Mouse (Mus musculus) neural tube, embryonic 10.5 days (tissue): Measurements from ENCODE around the gene Tekt2.

Experiments used
- DNase-seq: peaks from one replicate; pipeline ENCODE4 v3.0.0-alpha.2; 2017; ENCODE audit warnings: low spot score; ENCODE audit errors: extremely low spot score

Gene Tekt2

DNA sequence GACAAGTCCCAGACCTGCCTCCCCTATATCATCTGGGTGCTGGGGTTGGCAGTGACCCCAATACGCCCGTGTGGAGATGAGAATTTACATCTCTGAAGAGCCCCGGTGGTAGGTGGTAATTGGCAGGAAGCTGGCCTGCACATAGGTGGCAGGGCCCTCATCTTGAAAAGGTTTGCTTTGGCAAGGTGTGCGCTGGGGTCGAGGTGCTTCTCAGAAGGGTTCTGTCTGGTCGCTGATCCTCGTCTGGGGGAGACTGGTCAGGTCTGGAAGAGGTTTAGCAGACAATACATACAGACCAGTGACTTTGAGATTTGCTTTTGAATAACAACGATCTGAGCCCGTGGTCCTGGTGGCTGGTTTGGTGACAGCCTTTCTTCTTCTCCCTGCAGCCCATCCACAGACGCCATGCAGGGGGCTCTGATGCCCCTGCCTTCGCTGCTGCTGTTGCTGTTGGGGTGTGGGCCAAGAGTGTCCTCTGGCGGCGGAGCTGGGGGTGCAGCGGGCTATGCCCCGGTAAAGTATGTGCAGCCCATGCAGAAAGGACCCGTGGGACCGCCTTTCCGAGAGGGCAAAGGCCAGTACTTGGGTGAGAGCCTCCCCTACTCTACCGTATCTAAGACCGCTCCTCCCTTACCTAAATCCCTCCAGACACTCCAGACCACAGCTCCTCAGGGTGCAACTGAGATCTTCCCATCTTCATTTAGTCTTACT, 16.1 kb downstream of the Tekt2 start:
- no peak for DNase-seq

DNA sequence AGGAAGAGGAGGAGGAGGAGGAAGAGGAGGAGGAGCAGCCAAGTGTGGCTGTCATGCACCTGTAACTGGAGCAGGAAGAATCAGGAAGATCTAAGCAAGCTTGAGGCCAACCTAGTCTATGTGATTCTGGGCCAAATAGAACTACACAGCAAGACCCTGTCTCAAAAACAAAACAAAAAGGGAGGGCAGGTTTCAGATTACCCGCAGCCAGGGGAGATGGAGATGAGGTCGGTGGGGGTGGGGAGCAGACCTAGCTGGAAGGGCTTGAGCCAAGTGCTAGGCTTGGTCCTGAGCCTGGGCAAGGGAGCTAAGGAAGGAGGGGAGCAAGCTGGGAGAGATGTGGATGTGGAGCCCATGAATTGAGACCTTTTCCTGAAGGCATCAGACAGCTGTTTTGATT, 18.7 kb downstream of the Tekt2 start:
- DNase-seq, result no peak

DNA sequence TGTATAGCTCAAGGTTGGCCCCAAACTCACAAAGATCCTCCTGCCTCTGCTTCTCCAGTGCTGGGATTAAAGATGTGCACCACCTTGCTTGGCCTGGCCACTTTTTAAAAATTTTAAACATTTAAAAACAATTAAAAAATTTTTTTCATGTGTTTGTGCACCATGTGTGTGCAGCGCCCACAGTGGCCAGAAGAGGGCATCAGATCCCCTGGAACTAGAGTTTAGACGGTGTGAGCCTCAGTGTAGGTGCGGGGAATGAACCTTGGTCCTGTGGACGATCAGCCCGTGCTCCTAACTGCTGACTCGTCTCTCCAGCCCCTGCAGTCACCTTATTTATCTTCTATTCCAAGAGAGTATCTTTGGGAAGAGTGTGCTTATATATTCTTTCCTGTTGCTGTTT, 19.4 kb downstream of the Tekt2 start:
- no peak for DNase-seq

DNA sequence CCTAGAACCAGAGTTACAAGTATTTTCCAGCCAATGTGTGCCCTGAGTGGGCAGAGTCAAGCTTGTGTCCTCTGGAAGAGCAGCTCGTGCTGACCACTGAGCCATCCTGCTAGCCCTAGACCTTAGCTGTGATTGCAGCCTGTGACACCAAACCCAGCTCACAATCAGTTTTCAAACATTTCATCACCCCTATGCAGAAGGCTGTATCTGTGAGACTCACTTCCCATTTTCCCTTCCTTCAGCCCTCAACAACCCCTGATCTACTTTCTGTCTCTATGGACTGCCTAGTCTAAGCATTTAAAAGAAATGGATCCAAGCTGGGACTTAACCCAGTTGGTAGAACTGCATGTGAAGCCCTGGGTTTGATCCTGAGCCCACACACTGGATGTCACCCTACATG, 20.1 kb downstream of the Tekt2 start:
- DNase-seq, result no peak

DNA sequence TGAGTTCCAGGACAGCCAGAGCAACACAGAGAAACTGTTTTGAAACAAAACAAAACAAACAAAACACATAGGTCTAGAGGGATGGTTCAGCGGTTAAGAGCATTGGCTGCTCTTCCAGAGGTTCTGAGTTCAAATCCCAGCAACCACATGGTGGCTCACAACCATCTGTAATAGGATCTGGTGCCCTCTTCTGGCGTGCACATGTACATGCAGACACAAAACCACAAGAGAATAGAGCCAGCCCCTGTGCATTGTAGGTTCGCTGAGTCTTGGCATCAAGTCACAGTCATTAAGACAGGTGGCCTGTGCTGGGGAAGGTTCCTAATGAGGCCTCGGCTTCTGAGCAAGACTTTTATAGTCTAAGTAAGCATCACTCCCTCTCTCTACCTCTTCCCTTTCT, 21.6 kb downstream of the Tekt2 start:
- DNase-seq, result no peak

DNA sequence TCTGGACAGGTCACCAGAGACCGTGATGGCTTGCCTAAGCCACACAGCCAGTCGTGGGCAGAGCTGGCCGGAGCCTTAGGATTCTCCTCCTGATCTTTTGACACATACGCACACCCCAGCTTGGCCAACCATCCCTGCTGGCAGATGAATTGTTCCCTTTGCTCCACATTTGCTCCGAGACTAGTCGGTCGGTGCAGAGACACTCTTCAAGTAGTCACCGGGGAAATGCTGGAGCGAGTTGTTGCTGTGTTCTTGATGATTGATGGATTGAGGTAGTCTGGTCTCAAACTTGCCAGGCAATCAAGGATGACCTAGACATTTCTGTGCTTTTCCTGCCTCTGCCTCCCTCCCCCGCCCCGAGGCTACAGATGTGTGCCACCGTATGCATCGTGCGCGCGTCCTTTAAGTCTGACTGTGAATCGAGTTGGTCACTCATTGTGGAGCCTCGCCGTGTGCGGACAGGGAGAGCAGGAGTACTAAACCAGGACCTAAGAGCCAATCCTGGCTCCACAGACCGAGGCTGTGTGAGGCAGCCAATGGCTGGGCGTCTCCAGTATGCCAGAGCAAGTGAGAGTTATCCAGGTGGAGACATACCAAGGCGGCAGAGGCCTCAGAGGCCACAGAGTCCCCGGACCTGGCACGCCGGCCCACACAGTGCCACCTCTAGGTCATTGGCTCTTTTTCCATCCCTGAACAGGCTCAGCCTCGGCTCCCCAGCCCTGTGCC, 23.7 kb downstream of the Tekt2 start:
- DNase-seq, result peak; percentile 41

DNA sequence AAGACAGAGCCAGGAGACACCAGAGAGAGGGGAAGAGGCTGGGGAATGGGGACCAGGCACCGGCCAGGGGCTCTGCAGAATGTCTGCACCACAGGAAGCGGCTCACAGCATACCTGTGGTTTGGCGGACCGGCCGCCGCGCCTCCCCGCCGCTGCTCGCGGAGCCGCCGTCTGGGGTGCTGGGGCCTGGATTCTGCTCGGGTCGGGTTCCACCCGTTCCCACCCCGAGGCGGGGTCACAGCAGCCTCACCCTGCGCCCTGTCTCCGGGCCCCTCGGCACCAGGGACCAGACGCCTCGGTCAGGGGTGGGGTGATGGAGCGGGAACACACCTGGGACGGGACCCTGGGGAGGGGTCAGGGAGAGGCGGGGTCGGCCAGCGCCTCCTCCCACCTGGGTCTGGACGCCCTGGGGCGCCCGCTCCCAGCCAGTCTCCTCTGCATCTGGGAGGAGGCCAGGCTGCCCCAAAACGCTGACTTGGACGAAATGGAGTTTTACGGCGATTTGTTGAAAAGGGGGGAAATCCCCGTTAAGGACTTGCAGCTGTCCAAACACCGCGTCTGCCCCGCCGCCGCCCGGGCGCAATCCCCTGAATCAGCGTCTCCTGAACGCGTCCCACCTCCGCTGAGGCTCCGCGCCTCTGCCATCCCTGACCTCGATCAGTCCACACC, 24.4 kb downstream of the Tekt2 start:
- peak; percentile 54 for DNase-seq

DNA sequence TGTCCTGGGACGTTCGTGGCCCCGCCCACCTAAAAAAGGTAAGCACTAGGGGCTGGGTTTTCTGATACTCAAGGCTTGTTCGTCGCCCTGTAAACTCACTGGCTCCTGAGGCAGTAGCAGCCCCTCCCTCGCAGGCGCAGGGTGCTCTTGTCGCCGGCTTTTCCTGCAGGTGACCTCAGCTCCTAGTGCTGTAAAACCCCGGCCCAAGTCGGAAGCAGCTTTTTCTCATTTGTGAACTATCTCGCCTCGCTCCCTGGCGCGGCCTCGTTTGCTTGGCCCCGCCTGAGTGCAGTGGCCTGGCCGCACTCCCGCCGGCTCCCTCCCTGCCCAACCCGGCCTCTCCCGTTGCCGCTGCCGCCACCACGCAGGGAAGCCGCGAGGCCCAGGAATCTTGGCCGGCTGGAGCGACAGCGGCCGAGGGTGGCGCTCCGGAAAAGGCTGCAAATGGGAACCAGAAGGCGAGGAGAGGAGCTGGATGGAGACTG, 28.8 kb downstream of the Tekt2 start:
- peak; percentile 69 for DNase-seq

DNA sequence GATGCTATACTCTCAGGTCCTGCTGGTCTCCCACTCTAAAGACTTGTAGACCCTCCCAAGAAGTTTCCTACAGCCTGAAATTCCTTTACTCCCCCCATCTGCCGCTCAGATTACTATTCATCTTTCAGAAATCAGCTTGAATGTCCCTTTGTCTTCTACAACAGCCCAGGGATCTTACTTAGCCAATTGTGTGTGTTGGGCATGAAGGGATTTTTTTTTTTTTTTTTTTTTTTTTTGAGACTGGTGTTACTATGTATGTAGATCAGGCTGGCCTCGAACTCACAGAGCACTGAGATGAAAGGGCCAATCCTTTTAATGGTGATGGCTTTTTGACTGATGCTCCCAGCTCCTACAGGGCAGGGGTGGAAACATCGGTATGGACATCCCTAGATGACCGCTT, 29.6 kb downstream of the Tekt2 start:
- no peak for DNase-seq

DNA sequence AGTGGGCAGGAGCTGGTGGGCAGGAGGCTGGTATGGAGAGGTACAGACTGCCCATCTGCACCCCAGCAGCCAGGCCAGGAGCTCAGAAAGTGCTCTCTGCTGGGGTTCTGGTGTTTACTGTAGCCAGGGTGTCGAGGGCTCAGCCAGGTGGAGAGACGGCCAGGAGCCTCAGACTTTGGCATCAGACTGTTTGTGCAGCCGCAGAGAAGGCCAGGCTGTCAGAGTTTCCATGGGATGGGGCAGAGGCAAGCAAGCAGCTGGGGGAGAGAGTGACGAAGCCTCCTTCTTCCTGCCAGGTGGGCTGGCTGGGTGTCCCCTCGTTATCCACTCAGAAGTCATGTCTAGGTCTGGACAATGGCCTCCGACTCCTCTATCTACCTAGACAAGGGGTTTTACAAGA, 30.3 kb downstream of the Tekt2 start:
- DNase-seq, result no peak

DNA sequence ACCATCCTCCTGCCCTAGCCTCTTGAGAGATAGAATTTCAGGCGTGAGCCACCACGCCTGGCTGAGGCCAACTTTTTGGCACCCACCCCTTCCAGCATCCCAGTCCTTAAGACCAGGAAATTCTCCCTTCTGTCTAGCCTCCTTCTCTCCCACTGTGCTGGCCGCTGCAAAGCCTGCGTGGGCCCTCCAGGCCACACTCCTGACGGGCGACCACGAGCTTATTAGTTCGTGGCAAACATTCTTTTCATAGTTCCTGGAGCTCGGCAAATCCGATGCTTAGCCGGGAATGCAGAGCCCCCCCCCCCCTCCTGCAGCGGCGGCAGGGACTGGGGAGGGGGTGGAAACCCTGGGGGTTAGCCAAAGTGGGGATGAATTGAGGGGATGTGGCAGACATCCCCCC, 34.3 kb downstream of the Tekt2 start:
- no peak for DNase-seq

DNA sequence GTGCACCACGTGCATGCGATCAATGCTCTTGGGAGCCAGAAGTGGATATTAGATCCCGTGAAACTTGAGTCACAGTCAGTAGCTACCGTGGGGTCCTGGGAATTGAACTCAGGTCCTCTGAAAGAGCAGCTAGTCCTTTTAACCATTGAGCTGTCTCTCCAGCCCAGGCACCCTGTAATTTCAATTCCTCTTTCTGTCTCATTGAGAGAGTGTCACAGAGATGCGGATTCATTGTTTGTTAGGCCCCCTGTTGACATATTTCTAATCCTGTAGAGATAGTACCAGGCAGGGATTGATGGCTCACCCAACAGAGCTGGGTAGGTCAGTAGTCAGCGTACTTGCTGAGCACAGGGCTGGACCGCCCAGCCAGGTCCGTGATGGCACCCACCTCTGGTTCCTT, 35.2 kb downstream of the Tekt2 start:
- DNase-seq, result no peak

DNA sequence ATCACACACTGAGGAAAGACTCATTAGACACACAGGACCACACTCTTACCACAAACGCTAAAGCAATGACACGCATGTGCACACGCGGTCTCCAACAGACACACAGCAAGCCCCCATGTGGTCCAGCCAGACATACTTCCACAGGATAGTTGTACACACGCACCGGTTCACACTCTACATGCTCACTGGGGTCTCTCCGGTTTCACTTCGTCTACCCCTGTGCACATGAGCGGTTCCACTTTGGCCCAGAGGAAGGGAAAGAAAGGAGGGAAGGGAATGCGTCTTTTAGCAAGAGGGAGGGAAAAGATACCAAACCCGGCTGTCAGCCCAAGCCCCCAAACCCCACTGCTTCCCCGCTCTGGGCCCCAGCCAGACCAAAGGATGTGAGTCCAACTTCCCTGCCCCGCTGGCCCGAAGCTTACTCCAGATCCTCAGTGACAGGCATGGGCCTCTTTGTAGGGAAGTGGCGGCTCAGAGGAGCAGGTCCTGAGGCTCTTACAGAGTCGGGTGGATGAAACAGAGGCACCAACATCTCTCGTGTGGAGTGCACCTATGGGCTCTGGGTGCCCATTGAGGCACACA, 37.3 kb downstream of the Tekt2 start:
- DNase-seq, result no peak

DNA sequence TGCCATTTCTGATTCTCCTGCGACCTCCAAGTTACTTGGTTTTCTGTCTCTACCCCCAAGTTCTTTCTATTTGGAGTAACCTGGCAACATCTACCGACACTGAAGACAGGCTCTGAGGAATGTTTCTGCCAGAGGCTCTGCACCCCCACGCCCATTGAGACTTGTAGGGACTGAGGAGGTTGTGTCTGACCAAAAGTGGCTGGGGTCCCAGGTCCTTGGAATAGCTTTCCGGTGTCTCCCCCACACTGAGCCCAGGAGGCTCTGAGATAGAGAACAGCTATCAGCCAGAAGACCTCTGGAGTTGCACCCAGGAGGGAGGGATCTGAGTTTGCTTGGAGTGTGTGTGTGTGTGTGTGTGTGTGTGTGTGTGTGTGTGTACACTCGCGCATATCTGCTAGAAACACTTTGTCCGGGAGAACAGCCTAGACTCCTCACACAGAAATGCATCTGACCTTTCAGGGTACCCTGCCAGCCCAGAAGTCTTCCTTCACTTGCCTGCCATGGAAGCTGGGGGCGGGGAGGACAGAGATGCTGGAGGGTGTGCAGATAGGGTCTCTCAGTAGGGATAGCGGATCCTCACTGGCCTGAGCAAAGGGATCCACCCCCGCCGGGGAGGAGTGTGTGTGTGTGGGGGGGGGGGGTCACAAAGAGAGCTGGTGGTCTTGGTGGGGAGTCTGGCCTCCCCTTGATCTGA, 38.0 kb downstream of the Tekt2 start:
- no peak for DNase-seq

DNA sequence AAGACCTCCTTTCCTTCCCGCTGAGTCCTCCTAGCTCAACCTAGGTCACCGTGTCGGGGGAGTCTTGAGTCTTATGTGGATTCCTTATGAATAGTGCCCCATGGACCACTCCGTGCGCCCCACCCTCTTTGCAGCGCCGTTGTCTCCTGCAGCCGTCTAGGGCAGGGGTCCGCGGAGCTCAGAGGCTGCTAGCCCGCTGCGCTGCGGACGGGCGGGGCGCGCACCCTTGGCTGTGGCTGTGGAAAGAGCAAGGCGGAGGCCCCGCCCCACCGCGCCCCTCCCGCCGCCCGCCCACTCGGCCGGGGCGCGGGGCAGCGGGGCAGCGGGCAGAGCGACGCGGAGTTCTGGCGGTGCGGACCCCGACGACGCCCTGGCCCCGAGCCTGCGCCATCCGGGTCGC, 39.0 kb downstream of the Tekt2 start, which contains the start of gene Col8a2:
Gene Col8a2 (plus strand): TSS at position 302 of the 400 bp plus-strand sequence.
- DNase-seq, result peak; percentile 45

DNA sequence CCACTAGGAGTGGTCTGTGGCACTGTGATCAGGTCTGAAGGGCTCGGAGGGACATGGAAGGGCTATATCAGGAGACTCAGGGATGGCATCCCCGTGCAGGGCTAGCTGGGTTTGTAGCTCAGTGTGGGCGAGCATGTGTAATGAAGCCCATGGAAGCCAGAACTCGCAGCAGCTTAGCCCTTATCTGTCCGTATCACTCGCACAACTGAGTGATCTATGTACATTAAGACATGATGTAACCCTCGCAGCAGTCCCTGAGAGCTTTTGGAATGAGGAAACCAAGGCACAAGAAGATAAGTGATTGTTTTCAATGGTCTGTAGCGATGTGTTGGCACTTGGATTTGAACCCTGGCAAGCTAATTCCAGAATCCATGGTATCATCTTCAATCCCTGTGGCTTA, 41.9 kb downstream of the Tekt2 start:
- DNase-seq, result no peak

DNA sequence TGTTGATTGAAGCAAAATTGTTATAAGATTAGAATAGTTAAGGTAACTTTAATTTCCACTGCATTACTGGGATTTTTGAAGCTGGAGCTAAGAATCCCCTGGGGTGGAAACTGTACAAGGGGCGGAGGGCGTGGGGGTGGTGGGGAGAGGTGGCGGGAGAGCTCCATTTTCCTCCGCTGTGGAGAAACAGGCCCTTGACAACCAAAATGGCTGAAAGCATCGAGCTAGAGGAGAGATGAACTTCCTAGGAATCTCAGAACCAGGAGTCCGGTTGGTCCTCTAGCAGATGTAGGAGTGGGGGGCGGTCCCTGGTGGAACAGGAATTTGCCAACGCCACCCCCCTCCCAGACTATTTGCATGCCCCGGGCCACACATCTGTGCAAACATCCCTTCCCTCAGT, 43.8 kb downstream of the Tekt2 start:
- DNase-seq, result no peak

DNA sequence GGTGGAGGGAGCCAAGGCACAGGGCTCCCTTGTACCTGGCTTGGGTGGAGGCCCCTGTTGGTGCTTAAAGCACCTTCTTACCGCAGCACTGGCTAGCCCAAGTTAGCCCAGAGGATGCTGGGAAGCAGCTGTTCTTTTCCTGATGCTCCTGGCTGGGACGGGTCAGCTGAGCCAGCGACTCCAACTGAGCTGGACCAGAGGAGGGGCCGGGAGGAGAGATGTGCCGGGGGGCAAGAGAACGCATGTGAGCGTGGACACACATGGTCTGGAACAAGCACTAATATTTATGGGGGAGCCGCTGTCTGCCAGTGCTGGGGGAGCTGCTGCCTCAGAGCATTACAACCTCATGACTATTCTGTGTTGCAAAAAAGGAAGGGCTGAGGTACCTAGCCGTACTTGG, 46.5 kb downstream of the Tekt2 start:
- peak; percentile 34 for DNase-seq

DNA sequence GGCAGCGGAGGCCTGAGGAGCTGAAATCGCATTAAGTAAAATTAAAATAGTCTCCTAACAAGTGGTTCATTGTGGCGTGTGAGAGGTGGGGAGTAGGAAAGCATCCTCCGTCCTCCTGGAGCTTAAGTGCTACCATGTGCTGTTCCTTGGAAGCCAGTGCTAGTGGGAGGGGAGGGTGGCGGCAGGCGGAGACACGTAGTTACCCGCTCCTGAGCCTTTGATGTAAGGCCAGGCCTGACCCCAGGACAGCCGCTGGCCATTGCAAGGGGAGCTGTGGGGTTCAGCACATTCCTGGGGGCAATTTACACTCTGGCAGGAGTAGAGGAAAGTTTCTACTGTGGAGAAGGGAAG, 46.9 kb downstream of the Tekt2 start:
- DNase-seq, result no peak

DNA sequence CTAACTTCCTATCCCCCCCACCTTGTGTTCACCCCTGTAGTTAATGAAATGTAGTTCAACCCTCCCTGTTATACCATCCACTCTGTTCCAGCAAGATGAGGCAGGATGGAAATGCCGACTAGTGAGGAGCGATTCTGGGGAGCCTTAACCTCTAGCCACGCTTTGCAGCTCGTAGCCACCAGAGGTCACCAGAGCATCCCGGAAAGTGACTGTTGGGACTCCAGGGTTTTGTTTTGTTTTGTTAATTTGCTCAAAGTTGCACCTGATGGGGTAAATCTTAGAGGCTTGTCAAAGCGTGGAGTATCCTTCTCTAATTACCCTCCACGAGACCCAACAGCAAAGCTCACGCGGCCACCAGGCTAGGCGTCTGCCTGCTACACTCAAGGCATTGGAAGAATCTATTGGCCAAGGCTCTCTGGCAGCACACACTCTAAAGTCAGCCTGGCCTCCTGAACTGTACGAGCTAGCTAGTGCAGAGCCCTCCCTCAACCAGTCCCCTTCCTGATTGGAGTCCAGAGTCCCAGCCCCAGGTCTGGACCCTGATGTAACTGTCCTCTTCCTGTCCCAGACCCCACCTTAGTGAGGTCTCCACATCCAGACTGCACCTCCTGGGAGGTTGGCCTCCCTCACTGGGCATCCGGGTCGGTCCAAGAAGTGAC, 47.5 kb downstream of the Tekt2 start:
- DNase-seq, result peak; percentile 63

DNA sequence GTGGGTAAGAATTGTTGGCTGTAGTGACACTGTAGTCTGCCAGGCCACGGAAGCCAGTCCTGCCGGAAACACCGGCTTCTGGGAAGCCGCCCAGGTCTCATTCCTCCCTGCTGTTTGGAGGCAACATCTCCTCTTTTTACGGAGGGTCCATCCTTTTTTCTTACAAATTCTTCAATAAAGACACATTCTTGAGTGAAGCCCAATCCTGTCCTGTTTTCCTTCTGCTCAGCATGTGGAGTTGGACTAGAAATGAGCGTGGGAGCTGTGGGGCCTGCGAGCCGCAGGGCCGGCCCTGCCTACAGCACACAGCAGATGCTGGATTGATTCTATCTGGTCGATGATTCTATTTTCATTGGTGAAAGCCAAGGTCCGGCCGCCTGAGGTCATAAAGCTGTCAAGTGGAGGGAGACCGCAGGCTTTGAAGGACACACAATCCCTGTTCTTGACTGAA, 49.8 kb downstream of the Tekt2 start:
- no peak for DNase-seq
